Mouse (Mus musculus) liver, adult 2 months (tissue): ENCODE measurements at regions not wholly inside any gene's neighbourhood (a gene's known extent, or its start where the extent isn't known, plus 50 kb on each side); places are given as distances from the start of the nearest gene placed in this dataset.

Source experiments
- CTCF ChIP-seq: fragments of 200-500 bp; IDR thresholded peaks from 2 replicates; pipeline ENCODE4 v1.5.1; 2011; ENCODE audit warnings: low read depth, low read length, control low read depth
- POLR2A ChIP-seq: fragments of 200-500 bp; IDR thresholded peaks from 2 replicates; pipeline ENCODE4 v1.6.1; 2011; ENCODE audit warnings: low read length, control low read depth; ENCODE audit not compliant: insufficient read depth; ENCODE audit errors: extremely low read depth

DNA sequence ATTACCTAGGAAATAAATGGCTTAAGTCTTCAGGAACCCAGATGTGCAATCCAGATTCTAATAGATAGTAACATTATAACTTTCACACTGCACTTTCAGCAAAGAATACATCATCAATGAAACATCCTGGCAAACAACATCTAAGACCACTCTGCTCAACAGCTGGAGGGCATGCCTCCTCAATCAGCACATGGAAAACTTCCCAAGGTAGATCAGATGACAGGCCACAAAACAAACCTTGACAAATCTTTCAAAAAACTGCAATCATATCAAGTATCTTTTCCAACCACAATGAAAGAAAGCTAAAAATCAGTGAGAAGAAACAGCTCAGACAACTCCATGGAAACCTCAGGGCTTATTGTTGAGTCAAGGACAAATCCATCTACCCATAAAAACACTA, 105.2 kb downstream of the Postn start:
- no peak for TF ChIP-seq POLR2A
- no peak for TF ChIP-seq CTCF
